Mouse (Mus musculus): Measurements from ENCODE around the gene Grin2d.
A peak's percentile ranks its signal among the peaks of the same experiment; 100 is the strongest.

Grin2d gene

GRCm38 (mm10) chr7:45896517-45897257 lies 18.5 kb upstream of the Grin2d start, which contains the start of the genes Syngr4 and Tmem143:
Syngr4 (minus strand) TSS chr7:45896714.
Tmem143 (plus strand) TSS chr7:45896941.
- peak; percentile 98 for DNase-seq

- no peak for DNase-seq
These were observed 17.8 kb upstream of the Grin2d start for GRCm38 (mm10) chr7:45895931-45896516.

DNA sequence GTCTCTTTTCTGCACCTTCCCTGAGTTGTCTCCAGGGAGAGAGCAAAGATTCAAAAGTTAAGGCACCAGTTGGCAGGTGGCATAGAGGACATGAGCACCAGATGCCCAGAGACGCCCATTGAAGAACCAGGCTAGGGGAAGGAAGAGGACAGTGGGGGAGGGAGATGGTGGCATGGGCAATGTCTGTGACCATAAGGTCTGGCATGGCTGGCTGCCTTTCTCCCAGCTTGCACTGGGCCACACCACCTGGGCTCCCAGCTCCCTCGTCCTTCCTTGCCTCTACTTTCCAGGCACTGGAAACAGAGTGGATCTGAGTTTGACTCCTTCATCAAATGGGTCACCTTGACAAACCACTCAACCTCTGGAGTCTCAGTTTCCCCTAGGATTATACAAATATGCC lies 14.5 kb upstream of the Grin2d start:
- no peak for DNase-seq

DNA sequence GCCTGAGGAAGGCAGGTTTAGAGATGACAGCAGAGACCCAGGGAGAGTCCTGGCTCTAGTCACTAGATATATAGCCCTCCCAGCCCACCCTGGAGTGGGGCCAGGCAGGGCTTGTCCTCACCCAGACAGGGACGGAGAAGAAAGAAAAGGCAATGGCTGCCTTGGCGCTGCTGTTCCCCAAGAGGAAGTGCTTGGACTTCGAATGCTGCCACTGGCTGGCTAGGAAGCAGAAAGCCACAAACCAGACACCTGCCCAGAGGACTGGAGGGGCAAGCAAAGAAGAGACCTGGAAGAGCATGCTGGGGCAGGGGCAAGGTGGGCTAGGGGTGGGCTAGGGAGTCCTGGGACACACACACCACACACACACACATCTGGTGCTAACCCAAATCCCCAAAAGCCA lies 9.1 kb upstream of the Grin2d start:
- no peak for DNase-seq

DNA sequence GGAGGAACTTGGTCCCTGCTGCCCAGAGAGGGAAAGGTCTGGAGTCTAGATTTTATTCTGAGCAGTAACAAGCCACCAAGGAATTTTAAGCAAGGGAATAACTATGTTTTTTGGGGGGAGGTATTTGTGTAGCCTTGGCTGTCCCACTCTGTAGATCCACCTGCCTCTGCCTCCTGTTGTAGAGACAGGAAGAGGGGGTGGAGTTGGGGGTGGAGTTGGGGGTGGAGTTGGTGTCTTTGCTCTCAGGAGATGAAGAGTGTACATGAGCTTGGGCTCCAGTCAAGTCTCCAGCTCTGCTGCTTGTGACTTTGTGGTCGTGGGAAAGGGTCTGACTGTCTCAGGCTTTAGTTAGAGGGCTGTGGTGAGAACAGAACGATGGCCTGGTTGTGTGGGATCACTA lies 2.8 kb upstream of the Grin2d start:
- no peak for DNase-seq

DNA sequence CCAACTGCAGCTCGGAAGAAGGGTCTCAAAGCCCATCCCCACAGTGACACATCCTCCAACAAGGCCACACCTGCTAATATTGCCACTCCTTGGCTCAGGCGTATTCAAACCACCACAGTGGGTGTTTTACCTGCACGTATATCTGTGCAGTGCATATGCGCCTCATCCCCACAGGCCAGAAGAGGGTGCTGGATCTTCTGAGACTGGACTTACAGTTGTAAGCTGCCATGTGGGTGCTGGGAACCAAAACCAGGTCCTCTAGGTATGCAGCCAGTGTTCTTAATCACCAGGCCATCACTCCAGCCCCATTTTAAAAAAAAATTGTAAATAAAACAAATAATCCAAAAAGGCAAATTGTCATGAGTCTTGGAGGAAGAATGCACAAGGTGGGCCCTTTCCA lies 2.4 kb upstream of the Grin2d start:
- no peak for DNase-seq

- DNase-seq: no peak
These were observed 1.3 kb downstream of the Grin2d start for GRCm38 (mm10) chr7:45876895-45877294.

GRCm38 (mm10) chr7:45873061-45873947 lies 4.9 kb downstream of the Grin2d start:
- DNase-seq: peak; percentile 65

DNA sequence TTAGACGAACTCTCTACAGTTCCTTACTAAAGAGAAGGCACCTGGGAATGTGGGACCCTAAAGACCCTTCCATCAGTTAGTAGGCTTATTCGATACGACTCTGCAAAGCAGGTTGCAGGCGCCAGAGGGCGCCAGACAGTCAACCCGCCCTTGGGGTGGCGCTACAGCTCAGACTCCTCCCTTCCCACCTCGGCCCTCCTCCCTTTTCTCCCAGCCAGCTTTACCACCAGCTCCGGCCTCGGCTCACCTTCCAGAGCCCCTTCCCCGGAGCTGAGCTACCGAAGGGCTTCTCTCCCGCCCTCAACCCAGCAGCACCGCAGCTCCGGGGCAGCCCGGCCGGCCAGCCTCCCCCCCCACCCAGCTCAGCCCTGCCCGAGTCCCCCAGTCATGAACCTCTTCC lies 5.6 kb downstream of the Grin2d start, which contains the start of gene Kdelr1:
Kdelr1 (plus strand) TSS at position 149 of the 400 bp plus-strand sequence.
- DNase-seq: peak; percentile 89

DNA sequence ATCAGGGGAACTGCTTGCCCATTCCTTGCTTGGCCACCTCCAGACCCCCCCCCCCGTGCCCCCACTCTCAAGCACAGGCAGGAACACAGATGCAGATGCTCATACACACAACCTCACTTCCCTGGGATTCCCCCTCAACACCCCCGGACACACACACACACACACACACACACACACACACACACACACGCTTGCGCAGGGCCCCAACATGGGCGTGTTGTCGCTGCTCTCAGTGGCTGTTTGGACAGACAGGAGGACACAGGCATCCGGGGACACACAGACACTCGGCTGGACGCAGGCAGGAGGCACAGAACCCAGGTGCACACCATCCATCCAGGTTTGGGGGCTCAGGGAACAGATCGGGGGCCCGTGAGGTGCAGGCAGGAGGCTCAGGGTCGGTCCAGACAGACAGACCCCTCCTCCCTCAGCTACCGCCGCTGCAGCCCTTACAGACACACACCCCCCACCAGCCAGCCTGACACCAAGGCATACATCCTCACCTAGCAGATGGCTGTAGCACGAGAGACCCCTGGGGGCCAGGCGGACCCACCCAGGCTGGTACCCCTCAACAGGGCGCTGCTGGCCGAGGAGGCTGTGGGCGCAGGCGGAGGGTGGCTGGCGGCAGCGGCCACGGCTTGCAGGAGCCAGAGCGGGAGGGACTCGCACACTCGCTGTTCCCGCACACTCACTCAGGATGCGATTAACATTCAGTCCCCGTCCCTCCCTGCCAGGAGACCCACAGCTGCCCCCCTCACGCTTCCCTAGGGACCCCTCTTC lies 7.7 kb downstream of the Grin2d start:
- DNase-seq: no peak

DNA sequence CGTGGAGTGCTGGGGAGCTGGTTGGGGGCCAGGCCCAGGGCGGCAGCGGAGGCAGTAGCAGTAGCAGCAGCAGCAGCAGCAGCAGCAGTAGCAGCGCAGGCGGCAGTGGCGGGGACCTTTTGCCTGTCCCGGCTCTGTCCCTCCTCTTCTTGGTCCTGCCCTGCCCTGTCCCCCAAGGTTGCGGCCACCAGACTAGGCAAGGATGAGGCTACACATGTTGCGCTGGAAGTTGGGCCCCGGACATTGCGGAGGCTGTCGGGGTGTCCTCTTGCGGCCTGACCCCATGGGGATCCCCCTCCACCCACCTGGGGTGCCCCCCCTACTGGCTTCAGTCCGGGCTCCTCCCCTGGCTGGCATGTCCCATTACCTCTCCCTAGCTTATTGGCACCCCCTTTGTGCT lies 8.4 kb downstream of the Grin2d start:
- no peak for DNase-seq

- DNase-seq: no peak
These were observed 9.0 kb downstream of the Grin2d start for GRCm38 (mm10) chr7:45869107-45869670.

- no peak for DNase-seq
These were observed 10.3 kb downstream of the Grin2d start for GRCm38 (mm10) chr7:45867871-45868270.

GRCm38 (mm10) chr7:45865925-45866910 lies 12.0 kb downstream of the Grin2d start:
- DNase-seq: peak; percentile 65

GRCm38 (mm10) chr7:45864435-45864834 lies 13.7 kb downstream of the Grin2d start:
- DNase-seq: no peak

GRCm38 (mm10) chr7:45862804-45863203 lies 15.4 kb downstream of the Grin2d start:
- DNase-seq: no peak

DNA sequence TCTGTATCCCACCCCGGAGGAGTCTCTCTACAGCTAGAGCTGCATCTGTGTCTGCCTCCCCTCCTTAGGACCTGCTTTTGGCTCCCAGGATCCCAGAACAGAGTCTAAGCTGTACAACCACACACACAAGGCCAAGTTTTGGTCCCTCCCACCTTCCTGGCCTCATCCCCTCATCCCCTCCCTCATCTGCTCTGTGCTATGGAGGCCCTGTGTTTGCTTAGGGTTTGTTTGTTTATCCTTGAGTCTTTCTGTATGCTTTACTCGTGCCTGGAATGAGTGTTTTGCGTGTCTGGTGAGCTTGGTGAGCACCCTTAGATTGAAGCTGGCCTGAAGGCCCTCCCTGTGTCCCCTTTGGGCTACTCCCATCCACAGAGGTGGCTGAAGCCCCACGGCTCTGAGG lies 19.2 kb downstream of the Grin2d start:
- no peak for DNase-seq

DNA sequence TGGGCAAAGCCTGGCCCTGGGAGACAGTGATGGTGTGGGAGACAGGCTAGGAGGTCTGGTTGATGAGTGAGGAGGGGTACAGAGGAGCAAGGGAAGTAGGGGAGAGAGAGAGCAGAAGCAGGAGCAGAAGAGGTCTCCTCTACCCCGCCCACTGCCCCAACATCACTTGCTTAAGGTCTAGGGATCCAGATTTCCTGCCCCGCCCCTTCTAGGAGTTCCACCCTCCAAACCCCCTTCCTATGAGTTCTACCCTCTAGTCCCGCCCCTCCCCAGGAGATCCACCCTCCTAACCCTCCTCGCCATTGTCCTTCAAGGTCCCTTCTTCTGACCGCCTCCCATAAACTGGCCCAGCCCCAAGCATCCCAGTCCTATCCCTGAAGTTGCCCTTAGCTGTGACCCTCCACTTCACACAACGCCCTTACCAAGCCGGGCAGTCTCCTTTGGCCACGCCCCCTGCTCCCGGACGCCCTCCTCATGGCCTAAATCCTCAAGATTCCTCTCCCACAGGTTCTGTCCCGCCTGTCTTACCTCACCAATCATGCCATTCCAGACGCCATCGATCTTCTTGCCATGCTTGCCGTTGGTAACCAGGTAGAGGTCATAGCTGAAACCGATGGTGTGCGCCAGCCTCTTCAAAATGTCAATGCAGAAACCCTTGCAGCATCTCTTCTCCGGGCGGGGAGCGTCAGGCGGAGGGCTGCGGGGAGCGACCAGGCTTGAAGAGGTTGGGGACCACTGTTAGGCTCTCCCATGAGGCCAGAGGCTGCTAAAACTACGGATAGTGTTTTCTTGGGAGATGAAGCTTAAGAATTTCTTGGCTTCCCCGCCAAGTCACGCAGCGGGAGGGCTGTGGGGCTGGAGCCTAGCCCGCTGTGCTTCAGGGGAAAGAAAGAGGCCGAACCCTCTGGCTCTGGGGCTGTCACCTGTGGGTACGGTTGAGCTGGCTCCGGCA lies 21.0 kb downstream of the Grin2d start:
- peak; percentile 77 for DNase-seq

GRCm38 (mm10) chr7:45853089-45853488 lies 25.1 kb downstream of the Grin2d start:
- no peak for DNase-seq

DNA sequence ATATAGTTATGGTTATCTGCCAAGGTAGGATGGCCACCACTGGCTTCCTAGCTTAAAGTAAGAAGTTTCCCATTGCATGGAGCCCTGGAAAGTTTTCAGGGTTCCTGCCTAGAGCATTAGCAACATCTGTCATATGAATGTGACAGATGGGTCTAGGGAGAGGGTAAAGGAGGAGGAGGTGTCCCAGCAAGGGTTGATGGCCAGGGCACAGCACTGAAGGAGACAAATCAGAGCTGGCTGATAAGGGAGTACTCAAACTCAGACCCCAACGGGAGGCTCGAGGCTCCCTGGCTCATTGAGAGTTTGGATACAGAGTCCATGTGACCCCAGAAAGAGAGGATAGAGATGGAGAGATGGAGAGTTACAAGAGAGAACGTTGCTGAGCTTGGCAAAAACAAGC lies 27.5 kb downstream of the Grin2d start:
- DNase-seq: no peak

Data from cerebellum, adult 9-10 months (tissue).